Mouse (Mus musculus): ENCODE results near the gene Fam216a.

- TF ChIP-seq CTCF (IDR thresholded peaks at IDR 0.05; ENCODE audit: extremely low read depth, insufficient read length, insufficient replicate concordance, low read depth, low read length) (no peak), POLR2A (IDR thresholded peaks at IDR 0.05; ENCODE audit: low read depth, low read length) (no peak)
Measured at GRCm38 (mm10) chr5:122411892-122412291, 39.7 kb upstream of the Fam216a start.
